Mouse (Mus musculus) T-cell, adult 66 days (primary cell): ENCODE measurements around the gene Rpn2. TPM values are rescaled to one million over a fixed set of nuclear protein-coding genes. Genes with fewer than 3 reads are reported as not detected.

Experiments used
- total RNA-seq, 2 experiments: library from RNA; stranded (reverse); gene quantifications; 3 replicates in 1 of 2; 4 replicates in 1 of 2; pipeline ENCODE4 v1.2.4; 2023

Rpn2 gene
- total RNA-seq = 100 to 1,000 TPM; 125 to 141 TPM

GRCm38 (mm10) chr2:157278717-157279415, at the start of gene Rpn2:
Gene Rpn2, plus strand, starts transcription at chr2:157279017.

GRCm38 (mm10) chr2:157279416-157279800, 591 bp downstream of the Rpn2 start, which contains the start of gene Mroh8:
Gene Mroh8, minus strand, starts transcription at chr2:157279549.

GRCm38 (mm10) chr2:157347361-157348159, 68.7 kb downstream of the Rpn2 start, which contains the start of gene Ghrh:
Gene Ghrh, minus strand, starts transcription at chr2:157347506.

GRCm38 (mm10) chr2:157367184-157367893, 88.5 kb downstream of the Rpn2 start, which contains the start of gene Manbal:
Gene Manbal, plus strand, starts transcription at chr2:157367594.

Other genes with a start within 250 kb of the Rpn2 start
- under 1 TPM; 0.65 to 0.82 TPM for gene Soga1, start 199.8 kb upstream of the Rpn2 start, total RNA-seq
- gene Tldc2, start 192.0 kb upstream of the Rpn2 start, total RNA-seq = not detected
- gene Samhd1, start 143.8 kb upstream of the Rpn2 start, total RNA-seq = 100 to 1,000 TPM; 354 to 425 TPM
- 10 to 100 TPM; 34.9 to 35.9 TPM for gene Rbl1, start 74.5 kb upstream of the Rpn2 start, total RNA-seq
- gene Mroh8, start 532 bp downstream of the Rpn2 start, total RNA-seq = under 1 TPM in 1 of 2 experiments, not detected in 1; 0.84 TPM
- gene Ghrh, start 68.5 kb downstream of the Rpn2 start, total RNA-seq = not detected
- 10 to 100 TPM; 25.0 to 29.3 TPM for gene Manbal, start 88.6 kb downstream of the Rpn2 start, total RNA-seq
- gene Src, start 139.4 kb downstream of the Rpn2 start, total RNA-seq = under 1 TPM; 0.44 to 0.99 TPM